In the genomic region with DNA sequence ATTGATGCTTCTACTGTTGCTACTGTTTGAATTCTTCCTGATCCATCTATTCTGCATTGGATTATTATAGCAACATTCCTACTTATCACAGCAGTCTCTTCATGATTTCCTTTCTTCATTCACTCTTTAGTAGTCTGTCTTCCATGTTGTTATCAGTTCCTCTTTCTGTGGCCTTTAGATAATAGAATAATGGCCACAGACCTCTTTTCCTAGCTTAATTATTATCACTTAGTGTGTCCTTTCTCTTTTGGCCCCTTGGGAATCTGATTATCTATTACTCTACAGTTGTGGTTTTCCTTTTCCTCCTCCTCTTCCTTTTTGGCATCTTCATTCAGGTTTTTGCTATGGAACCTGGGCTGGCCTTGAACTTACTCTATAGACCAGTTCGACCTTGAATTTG, we compare ENCODE assay signal across 14 mouse cellular contexts.
"Had no signal": no experiment of that assay in that cellular context is flagged by ENCODE, and none has a peak within 500 bp of the region (broad histone marks: within the 10 kb centered on the region; RNA-seq: fewer than 3 reads in every experiment).

No protein-coding gene starts in this region.

- DNase-seq: gastrocnemius, adult 2 months; gastrocnemius, postnatal 10 days; gastrocnemius, postnatal 36 days; heart, adult 18-20 months; heart, postnatal 10 days; kidney, adult 11 months; kidney, adult 2 months; kidney, adult 9 months; kidney, postnatal 14 days; kidney, postnatal 36 days; liver; liver, embryonic 13.5 days had no signal

- ATAC-seq: hindbrain, postnatal 0 days; intestine, embryonic 16.5 days had no signal
